Mouse (Mus musculus) liver, embryonic 14 days (tissue): ENCODE measurements around the gene Wnk2. TPM values are rescaled to one million over a fixed set of nuclear protein-coding genes. Genes with fewer than 3 reads are reported as not detected.

ENCODE experiments used
- polyA plus RNA-seq: library from polyadenylated mRNA; depleted of rRNA; stranded (reverse); fragments of >200 nt; gene quantifications from 2 replicates; pipeline ENCODE4 v1.2.3, GENCODE M21; 2012; rRNA removed

Wnk2 gene
- polyA plus RNA-seq = 0.14 and 0.18 TPM in 2 replicates

GRCm38 (mm10) chr13:49147858-49148226 is at the start of gene Wnk2:
Wnk2 (minus strand) TSS chr13:49148014.

GRCm38 (mm10) chr13:49187288-49188218 is 39.7 kb upstream of the Wnk2 start, which contains the start of gene Ninj1:
Ninj1 (plus strand) TSS chr13:49187485.

Other genes with a start within 250 kb of the Wnk2 start
- 34.3 and 41.8 TPM in 2 replicates for gene Fam120a, start 180.0 kb downstream of the Wnk2 start, polyA plus RNA-seq
- 25.7 and 28.9 TPM in 2 replicates for gene Ninj1, start 39.5 kb upstream of the Wnk2 start, polyA plus RNA-seq
- 7.0 and 9.0 TPM in 2 replicates for gene Card19, start 68.0 kb upstream of the Wnk2 start, polyA plus RNA-seq
- gene Susd3, start 100.7 kb upstream of the Wnk2 start, polyA plus RNA-seq = 1.1 and 1.4 TPM in 2 replicates
- gene Fgd3, start 172.3 kb upstream of the Wnk2 start, polyA plus RNA-seq = 0.60 and 0.68 TPM in 2 replicates
- 6.4 and 6.7 TPM in 2 replicates for gene Bicd2, start 193.6 kb upstream of the Wnk2 start, polyA plus RNA-seq